Mouse (Mus musculus) kidney, postnatal 36 days (tissue): ENCODE measurements around the gene Dnajc7.
"Not testable (repeated sequence)": the region's sequence is repeated elsewhere in the genome, so short reads cannot be mapped to it uniquely, and the experiment has no call there.

ENCODE experiments used
- DNase-seq, 2 experiments: peaks; one replicate each; pipeline ENCODE4 v3.0.0; 2021 to 2022; ENCODE audit warnings: mixed read lengths in 2 of 2

Gene Dnajc7

DNA sequence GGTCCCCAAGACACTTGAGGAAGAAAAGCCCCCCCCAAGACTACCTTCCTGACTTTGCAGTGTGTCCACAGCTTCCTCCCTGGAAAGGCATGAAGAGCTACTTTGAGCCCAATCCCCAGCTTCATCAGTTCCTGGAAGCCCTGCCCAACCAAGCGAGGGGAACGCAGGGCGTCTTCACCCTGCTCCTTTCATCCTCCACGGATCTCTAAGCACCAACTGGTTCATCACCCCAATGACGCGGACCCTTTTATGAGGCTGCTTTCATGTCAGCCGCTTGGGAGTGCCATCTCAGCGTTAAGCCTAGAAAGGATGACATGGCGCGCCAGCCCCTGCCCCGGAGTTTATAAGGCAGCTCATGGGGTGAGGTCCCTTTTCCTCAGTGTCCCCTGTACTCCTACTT is at the start of gene Dnajc7:
Gene Dnajc7, minus strand, starts transcription at position 187 of the 400 bp plus-strand sequence.
- no peak for DNase-seq

DNA sequence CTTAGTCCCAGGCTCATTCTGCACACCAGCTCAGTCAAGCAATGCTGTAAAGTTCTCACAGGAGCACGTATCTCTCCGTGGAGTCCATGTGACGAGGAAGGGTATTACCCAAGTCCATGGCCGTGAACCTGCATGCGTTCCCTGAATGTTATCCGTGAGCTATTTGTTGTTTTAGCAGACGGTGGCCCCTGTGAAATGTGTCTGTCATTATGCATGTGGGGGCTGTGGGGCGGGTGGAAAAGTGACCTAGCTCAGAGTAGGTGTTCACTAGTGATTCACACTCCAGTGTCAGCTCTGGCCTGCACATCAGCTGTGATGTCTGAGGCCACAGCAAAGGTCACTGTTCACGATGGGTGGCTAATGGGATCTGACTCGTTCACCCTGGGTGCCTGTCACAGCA is 39.8 kb upstream of the Dnajc7 start:
- DNase-seq: no peak

DNA sequence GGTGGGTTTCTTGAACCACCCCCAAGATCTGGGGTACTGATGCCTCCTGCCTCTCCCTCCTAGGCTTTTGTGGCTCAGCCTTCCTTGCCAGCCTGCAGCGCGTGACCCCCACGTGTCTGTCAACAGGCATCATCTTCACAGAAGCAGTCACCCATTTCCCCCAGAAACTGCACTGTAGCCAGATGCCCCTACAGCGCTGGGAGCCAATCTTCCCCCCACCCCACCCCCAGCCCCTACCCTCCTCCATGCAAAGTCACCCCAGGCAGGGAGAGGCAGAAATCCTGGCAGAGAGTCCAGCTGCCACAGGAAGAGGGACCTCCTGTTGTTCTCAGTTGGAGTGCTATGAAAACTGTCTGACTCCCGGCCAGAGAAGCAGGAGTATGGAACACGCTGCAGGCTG is 36.5 kb upstream of the Dnajc7 start:
- DNase-seq: no peak

DNA sequence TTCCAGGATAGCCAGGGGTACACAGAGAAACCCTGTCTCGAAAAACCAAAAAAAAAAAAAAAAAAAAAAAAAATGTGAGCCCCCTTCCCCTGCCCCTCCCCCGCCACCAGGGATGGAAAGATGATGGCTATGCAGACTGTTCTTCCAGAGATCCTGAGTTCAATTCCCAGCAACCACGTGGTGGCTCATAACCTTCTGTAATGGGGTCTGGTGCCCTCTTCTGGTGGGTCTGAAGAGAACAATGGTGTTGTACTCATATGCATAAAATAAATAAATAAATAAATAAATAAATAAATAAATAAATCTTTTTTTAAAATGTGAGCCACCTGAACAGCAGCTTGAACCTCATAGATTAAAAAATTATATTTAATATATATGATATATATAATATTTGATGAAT is 35.6 kb upstream of the Dnajc7 start:
- peak in 1 of 2 experiments; percentile 6 for DNase-seq

DNA sequence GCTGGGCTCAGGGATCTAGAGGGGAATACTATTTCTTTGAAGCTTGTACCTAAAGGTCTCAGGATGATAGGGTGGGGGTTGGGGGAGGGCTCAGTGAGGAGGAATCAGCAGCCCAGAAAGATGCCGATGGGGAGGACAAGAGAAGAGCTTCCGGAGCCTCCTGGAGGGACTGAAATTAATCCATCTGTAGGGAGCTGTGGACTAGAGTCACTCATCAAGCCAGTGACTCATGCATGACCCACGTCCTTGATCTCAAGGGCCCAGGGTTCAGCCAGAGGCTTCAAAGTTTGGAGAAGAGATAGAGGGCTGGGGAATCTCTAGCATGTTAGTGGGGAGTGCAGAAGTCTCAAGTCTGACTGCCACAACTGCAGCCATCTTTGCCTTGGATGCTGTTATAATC is 31.8 kb upstream of the Dnajc7 start:
- no peak for DNase-seq

DNA sequence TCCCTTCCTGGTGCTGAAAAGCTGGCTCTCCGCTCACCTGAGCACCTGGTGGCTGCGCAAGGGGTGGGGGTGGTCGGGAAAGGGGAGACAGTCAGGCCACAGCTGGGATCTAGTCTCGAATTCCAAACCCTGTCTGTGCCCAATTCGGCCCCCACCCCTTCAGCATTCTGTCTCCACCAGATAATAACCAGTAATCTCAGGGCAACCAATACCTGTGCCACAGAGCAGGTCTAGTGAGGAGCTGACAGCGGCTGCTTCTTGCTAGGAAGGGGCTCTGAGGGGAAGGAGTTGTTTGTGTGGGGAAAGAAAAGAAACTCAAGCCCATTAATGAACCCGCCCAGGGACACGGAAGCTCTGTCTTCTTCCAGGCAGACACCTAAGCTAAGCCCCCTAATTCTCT is 31.2 kb upstream of the Dnajc7 start:
- DNase-seq: no peak

DNA sequence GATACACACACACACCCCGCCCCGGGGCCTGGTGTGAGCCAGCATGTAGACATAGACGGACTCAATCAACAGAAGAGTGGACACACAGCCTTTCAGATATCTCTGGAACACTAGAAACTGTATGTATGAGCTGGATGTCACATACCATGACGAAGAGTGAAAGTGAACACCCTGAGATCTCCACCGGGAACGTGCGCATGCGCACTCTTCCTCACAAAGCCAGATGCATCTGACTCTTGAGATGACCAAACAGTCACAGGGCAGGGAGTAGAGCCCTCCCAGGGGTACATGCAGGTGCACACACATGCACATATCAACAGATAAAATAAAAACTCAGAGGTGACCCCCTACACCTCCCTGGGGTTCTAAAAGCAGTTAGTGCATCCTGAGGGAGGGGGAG is 28.4 kb upstream of the Dnajc7 start:
- no peak for DNase-seq

DNA sequence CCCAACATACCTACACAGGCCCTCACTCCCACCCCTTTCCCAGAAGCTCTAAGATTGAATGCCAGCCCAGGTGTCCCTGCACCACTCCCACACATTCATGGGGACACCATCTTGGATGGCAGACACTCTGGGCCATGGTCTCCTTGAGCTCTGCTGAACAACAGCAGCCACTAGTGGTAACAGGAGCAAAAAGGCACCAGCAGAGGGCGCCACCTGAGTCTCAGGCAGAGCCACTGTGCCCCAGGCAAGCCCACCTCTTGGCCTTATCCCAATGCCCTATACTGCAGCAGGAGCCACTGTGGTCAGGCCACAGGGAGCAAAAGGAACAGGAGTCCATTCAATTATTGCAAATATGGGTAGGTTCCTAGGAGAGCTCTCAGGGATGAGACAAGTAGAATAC is 26.3 kb upstream of the Dnajc7 start:
- DNase-seq: peak; percentile 39 to 81

DNA sequence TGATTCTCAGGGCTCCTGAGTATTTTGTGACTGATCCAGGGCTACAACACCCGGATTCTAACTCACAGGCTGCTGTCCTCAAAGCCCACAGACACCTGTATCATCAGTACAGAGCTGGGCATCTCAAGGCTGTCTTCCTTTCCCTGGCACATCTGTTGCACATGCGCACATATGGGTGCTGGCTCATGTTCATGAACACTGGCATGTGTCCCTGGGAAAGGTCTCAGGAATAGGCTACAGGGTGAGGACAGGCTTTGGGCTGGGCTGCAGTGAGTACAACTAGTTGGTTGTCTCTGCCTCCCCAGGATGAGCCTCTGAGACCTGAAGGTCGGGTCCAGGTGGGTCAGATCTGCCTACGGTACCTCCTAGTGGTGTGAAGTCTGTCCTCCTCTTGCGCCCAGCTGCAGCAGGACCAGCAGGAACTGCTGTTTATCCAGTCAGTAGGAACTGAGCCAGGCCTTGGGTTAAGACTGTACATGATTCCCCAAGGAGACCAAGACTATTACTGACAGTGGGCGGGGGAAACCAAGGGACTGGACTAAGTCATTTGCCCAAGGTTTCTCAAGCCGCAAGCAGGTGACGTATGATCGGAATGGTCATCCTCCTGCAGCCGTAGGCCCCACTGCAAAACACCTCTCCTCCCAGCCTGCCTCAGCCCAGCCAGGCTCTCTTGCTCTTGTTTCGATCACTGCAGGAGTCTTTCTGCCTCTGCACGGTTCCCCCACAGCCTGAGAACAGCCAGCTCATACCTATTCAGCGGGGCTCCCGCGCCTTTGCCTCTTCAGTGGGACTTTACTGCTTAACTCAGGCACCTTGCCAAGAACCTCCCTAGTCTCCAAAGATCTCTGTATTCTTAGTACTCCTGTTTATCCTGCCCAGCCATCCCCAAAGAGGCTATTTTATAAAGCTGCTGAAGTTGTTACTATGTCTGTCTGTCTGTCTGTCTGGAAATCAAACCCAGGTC is 23.9 kb upstream of the Dnajc7 start:
- DNase-seq: no peak

DNA sequence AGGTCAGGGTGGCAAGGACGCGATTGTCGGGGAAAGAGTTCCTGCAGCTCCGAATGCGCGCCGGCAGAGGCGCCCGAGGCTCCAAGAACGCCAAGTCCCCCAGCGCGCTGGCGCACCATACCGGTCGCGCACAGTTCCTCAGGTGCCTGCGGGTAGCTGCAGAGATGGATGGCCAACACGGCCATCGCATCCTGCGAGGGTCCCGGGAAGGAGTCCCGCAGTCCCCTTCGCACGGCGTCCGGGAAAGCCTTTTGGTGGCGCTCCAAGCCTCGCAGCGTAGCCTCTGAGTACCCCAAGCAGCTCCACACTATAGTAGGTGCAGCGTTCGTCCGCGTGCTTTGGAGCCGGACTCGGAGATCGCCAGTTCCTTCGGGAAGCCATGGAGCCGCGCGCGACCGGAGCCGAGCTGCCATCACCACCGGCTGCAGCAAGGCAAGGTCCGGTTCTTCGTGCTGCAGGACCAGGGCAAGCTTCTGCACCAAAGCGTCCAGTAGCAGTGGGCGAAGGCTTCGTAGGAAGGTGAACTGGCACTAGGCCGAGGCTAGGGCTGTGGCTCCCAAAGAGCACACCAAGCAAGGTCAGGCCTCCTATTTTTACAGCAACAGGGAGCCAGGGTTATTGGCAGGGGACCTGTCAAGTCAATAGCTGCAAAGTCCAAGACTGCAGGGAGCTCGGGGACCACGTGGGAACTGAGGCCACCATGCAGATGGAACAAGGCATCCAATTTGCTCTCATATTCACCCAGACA is 20.4 kb upstream of the Dnajc7 start:
- DNase-seq: peak; percentile 19 to 66

DNA sequence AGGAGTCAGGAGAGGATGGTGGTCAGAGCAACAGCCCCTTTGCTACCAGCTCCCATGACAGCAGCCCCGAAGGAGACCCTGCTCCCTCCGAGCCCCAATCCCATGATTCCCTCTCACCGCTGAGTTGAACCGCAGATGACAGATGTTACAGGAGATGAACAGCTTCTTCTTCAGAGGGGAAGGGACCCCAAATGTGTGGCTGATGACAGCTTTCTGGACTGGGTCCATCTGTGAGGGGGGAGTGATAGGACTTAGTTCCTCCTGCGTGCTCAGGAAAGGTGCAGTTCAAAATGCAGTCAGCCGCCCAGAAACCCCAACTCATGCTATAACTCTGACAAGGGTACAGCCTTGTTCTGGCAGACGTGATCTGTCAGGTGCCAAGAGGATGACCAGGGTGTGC is 14.6 kb upstream of the Dnajc7 start:
- DNase-seq: no peak

DNA sequence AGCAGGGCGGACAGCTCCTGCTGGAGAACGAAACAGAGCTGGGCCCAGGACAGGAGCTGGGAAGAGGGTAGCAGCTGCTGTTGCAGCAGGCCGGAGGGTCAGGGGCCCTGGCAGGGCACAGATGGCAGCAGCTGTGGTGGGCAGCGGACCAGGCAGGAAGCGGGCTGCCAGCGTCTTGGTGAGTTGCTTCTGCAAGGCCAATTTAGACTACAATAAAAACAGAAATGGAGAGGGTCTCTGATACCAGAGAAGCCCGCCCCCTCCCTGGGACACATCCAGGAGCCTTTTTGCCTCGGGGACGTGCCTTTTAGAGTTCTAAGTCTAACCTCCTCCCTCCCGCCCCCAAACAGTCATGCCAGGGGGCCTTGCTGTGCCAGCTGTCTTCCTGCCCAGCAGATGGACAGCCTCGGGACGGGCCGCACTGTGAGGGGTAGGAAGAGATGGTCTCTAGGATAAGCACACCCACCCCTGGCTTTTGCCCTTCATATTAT is 8.9 kb upstream of the Dnajc7 start:
- no peak for DNase-seq

DNA sequence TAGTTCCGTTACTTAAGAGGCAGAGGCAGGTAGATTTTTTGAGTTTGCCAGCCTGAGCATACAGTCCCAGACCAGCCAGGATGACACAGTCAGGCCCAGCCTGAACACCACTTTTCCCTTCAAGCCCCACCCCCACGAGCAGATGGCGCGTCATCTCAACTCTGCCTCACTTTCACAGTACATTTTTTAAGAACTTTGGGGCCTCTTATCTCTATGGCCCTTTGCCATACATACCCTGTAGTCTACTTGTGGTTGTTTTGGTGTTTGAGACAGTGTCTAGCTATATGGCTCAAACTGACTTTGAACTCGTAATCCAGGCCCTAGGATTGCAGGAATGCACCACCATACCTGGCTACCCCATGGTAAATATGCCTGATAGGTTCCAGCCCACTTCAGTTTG is 8.1 kb upstream of the Dnajc7 start:
- DNase-seq: no peak

DNA sequence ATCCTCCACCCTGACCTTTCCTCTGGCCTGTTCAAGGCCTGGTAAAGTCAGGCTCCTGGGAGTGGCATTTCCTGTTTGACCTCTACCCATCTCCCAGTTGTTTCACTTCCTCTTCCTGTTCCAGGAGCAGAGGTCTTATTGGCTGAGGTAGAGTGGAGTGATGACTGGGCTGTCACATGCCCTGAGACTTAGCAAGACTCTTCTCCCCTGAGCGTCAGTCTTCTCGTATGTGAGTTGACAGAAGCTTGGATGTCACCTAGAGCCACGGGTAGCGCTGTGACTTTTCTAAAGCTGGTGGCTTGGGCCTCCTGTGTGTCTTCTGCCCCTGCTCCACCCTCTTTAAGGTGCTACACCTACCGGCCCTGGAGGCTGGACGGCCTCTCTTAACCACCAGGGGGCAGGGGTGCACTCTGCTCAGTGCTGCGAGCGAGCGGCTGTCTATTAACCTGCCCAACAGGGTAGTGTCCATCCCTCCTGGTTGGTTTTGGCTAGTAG is 6.8 kb upstream of the Dnajc7 start:
- DNase-seq: peak; percentile 80 to 93

DNA sequence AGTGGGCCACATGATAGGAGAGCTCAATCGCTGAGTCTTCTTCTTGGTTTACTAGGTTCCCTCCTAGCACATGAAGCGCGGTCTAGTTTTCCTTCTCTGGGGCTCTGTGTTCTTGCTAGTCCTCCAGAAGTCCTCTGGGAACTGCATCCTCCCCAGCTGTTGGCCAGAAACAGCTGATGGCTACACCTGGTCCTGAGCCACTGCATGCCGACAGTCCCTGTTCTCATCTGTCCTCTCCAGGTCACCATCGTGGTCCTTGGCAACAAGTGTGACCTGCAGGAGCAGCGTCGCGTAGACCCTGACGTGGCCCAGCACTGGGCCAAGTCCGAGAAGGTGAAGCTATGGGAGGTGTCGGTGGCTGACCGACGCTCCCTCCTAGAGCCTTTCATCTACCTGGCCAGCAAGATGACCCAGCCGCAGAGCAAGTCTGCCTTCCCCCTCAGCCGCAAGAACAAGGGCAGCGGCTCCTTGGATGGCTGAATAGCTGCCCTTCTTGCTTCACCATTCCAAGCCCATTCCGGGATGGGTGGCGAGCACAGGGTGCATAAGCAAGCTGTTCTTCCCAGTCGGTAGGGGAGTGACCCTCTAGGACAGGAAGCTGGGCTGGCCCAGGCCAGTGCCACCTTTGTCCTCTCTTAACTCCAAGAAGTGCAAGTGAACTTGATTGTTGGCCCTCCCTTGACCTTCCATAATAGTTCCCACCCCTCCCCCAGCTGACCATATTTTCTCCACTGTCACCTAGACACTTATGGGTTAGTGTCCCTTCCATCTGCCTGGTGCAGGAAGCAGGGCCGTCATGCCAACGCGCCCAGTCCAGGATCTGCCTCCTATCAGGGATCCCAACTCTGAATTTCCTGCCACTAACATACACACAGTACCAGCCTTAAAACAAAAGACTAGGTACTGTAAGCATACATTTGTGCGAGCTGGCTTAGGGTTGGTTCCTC is 6.1 kb upstream of the Dnajc7 start:
- no peak for DNase-seq

DNA sequence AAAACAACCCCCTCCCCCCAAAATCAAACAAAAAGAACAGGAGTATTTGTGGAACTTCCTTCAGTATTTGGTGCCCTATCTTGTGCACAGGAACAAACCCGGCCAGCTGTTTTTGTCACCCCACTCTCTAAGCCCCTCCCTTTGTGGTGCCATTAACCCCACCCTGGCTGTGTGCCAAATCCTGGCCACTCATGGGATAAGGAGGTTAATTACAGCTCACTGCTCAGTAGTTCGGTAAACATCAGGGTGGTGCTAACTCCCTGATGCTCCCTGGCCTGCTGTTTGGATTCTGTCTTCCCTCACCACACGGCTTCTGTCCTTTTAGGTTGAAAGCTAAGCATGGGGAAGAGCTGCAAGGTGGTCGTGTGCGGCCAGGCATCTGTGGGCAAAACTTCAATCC is 3.9 kb upstream of the Dnajc7 start:
- peak; percentile 62 to 79 for DNase-seq

DNA sequence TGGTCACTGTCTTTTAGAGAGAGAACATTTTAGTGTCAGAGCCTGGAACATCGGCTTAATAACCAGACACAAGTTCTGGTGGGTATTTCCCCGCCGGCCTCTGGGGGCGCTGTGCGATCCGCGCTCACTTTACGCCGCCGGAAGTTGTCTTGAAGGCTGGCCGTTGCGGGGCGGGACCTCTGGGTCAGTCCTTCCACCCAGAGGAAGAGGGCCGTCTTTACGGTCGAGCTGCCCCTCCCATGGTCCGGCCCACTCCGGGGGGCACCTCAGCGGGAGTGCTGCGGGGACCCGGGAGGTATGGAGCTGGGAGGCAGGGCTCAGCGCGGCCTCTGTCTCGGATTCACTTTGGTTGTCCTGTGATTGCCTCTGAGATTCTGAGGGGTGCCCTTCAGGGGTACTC is 2.7 kb upstream of the Dnajc7 start:
- peak; percentile 97 for DNase-seq

DNA sequence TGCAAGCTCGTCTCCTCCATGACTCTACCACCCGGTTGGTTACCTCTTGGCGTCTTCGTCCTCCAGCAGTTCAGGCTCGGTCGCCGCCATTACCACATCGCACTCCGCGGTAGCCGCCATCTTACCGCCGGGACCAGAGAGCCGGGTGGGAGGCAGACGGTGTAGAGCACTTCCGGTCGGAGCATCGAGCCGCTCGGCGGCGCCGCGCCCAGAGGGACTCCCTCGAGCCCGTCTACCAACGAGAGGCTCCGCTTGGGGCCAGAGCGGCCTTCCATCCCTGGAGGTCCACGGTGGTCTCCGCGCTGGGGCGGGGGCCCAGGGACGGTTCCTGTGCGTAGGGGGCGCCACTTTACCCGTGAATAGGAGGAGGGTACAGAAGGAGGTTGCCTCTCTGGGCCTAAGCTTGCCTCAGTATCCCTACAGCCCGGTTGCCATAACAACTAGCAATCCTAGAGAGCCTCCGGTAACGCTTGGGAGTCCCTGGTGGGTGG is 438 bp downstream of the Dnajc7 start:
- DNase-seq: peak; percentile 95

DNA sequence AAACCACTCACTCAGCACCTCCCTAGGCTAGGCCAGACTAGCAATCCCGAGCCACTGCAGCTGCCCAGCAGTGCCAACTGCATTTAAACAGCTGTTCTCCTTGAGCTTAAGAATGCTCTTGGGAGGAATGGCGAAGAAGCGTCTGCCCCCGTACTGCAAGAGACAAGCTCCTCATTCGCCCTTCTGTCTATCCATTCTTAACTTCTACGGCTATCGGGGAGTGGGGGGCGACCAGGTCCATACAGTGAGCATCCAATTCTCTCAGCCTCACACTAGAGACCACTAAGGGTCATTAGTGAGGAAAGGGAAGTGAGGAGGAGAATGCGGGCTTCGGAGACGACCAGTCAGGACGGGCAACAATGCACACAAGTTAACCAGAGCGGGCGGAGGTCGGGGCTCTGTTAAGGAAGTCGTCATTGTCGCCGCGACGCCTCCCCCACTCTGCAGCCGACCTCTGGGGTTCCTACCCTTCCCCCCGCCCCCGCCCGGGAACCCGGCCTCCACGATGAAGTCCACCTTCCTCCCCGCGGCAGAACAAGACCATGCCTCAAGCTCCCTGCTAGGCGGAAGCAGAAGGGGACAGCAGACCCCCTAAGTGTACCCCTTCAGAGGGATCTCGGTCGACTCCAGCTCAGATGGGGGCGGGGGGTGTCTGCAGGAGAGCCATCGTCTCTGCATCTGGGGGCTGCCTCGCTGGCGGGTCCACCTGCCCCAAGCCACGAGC is 1.0 kb downstream of the Dnajc7 start, which contains the start of gene Nkiras2:
Gene Nkiras2, plus strand, starts transcription at position 484 of the 724 bp plus-strand sequence.
- DNase-seq: peak; percentile 67 to 77

DNA sequence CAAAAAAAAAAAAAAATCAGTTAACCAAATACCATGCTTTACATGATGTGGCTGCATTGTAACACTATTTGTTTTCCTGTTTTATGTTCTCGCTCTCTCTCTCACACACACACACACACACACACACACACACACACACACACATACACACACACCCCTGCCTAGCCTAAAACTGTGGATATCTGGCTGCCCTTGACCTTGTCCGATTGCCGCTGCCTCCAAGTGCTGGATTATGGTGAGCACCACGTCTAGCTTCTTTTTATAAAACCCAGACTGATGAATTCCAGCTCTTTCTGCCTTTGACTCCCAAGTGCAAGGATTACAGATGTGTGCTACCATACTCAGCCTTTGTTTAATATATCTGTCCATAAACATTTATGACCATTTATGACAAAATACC is 2.5 kb downstream of the Dnajc7 start:
- no peak for DNase-seq

DNA sequence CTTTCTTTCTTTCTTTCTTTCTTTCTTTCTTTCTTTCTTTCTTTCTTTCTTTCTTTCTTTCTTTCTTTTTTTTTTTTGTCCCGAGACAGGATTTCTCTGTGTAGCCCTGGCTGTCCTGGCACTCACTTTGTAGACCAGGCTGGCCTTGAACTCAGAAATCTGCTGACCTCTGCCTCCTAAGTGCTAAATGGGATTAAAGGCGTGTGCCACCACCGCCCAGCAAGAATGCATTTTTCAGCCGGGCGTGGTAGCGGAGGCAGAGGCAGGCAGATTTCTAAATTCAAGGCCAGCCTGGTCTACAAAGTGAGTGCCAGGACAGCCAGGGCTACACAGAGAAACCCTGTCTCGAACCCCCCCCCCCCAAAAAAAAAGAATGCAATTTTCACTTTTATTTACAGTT is 3.1 kb downstream of the Dnajc7 start:
- DNase-seq: not testable (repeated sequence)
